Mouse (Mus musculus): ENCODE data around the gene Klhdc4. TPM values are rescaled to one million over a fixed set of nuclear protein-coding genes. Genes with fewer than 3 reads are reported as not detected.

The Klhdc4 gene
- total RNA-seq, 2 experiments from 2014 or later = 28.8 to 32.1 TPM

DNA sequence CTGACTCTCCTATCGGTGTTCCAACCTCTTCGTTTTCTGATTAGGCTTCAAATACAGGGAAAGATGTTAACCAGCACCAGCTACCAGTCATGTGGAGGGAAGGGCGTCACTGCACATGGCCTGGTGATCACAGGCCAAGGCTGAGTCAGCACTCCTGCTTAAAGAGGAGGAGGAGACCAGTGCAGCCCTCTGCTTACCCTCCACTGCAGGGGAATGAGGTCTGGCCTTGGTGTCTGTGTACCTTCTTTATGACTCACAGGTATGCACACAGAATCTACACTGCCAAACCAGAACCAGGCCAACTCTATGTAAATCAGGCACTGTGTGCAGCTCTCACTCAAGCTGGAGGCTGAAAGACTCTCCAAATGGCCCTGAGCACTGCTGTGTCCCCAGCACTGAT is 17.9 kb downstream of the Klhdc4 start:
- DNase-seq (ENCODE audit: low spot score in 2 of 2) = no peak

DNA sequence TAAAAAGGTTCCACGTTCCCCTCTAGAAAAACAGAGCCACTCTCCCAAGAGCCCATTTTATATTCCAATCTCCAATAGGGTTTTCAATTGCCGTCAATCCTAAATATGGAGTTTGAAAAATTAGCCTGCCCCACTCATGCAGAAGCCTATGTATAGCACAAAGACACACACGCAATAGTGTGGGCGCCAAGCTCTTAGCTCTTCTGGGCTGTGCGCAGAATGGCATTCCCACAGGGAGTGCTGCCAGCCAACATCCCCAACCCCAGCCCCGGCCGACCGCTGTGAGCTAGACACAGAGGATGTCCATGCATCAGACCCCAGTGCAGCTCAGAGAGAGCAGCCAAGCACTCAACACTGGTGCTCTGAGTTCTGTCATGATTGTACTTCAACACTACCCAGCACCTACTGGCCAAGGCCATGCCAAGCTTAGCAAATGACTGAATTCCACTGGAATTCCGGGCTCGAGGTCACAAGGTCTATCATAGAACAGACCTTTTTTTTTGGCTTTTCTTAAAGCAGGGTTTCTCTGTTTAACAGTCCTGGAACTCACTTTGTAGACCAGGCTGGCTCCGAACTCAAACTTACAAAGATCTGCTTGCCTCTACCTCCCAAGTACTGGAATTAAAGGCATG is 19.7 kb downstream of the Klhdc4 start:
- no peak for DNase-seq (ENCODE audit: low spot score in 2 of 2)

DNA sequence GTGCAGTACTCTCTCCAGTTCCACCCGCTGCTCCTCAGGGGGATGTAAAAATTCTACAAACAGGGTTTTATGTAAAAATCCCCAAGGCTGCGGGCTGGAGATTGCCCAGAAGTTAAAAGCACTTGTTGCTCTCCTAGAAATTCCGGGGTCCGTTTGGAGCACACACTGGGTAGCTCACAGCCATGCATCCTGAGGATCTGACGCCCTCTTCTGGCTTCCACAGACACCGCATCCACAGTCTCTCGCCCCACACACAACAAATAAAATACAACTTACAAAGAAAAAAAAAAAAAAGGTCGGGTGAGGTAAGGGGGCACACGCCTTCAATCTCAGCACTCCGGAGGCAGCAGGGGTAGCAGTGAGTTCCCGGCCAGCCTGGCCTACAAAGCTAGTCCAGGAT is 21.3 kb downstream of the Klhdc4 start:
- DNase-seq (ENCODE audit: low spot score in 2 of 2) = no peak

DNA sequence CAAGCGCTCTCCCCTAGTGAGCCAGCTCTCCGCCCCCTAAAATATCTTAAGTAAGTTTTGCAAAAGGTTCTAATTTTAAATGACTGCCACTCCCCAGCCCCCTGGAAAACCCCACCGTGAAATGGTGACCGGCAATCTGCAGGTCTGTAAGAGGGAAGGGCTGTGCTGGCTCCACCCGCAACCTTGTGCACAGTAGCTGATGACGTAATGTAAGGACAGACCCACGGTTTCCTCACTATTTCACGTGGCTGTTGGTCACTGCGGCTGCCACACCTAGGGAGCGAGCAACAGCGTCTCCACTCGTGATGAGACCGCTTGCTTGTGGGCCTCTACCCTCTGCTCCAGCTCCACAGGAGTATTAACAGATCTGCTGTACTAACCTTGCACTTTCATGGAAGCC is 23.2 kb downstream of the Klhdc4 start:
- DNase-seq (ENCODE audit: low spot score in 2 of 2) = no peak

DNA sequence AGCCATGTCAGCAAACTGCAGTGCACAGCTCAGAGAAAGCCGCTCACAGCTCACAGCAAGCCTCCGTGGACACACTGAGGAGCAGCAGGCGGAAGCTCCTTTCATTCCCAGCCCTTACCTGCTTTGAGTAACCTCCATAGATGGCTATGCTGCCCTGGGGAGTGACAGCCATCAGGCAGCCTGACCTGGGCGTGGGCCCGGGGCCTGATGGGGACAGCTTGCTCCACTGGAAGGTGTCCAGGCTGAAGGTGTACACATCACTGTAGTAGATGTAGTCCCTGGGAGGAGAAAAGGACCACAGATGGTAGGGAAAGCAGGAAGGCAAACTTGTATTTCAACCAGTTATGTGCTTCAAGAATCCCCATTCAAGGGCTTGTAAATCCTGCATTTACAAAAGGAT is 24.5 kb downstream of the Klhdc4 start:
- no peak for DNase-seq (ENCODE audit: low spot score in 2 of 2)

DNA sequence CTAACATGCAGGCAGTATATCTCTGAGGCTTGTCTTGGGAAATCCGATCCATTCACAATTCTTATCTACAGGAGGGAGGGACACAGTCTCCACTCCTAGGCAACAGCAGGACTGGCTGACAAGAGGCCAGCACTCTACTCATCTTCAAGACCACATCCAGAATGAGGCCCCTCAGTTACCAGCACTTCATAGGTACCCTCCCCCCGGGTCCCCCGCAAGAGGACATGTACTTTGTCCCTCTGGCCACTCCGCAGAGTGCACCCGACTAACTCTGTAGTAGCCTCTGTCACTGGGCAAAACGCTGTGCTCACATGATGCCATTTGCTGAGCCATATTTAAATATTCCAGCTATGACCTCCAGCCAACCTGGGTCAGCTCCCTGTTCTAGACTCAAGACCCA is 31.0 kb downstream of the Klhdc4 start:
- DNase-seq (ENCODE audit: low spot score in 2 of 2) = no peak

DNA sequence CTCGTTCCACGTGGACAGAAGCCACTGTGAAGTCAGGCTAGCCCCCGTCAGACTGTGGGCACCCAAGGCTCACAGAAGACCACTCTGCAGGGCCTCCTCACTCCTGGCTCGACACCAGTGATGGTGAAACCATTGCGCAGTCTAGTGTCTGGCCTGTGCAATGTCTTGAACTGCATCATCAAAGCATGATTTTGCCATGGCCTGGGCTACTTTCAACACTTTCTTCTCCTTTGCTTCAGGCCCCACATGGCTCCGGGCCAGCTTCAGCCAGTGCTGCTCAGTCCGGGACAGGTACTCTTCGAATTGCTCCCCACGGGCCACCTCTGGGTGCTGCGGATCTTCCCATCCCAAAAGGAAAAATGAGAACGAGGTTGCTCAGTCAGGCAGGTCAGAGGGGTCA is 33.0 kb downstream of the Klhdc4 start:
- DNase-seq (ENCODE audit: low spot score in 2 of 2) = no peak

DNA sequence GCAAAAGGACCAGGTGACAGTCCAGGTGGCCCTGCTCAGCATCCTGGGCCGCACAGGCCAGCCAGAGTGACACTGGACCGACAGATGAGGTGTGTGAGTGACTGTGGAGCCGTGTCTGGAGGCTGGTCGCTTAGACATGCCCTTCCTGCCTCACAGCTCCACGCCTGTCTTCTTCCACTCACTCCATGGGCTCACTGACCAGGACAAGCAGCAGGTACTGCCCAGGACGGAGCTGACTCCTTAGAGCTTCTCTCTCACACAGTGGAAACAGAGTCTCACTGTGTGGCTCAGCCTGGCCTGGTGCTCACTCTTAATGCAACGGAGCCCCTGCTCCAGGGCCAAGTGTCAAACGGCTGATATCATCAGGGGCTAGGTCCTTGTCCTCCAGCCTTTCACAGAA is 33.9 kb downstream of the Klhdc4 start:
- DNase-seq (ENCODE audit: low spot score in 2 of 2) = no peak

DNA sequence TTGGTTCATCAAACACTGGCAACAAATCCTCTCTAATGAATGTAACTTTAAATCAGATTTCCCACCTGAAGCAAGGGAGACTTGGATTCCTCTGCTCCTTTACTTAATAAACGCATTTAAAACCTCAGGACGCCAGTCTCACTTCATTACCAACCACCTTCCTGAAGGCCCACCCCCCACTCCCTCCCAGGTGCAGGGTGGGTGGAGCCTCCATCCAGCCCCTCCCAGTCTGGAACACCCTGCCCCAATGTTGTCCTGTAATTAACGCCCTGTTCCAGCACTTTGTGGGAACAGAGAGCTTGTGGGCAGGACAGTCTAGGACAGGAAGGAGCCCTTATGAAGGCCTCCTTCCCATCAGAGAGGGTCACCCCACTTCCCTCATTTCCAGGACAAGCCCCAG is 35.2 kb downstream of the Klhdc4 start:
- no peak for DNase-seq (ENCODE audit: low spot score in 2 of 2)

DNA sequence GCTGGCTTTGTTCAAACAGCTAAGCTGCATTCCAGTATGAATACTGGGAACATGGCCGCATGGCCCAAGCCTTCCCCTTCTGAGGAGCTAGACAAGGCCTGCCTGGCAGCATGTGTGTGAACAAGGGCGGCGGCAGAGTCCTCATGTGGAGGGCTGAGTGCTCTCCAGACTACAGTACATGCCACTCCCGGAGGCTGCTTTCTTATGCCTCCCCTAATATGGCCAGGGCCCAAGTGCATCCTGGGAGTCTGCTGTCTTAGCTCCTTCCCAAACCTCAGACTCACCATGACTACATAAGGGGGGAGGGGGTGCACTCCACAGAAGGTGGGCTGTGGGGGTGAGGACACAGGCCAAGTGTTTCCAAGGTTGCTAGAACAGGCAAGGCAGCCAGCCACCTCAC is 36.7 kb downstream of the Klhdc4 start:
- DNase-seq (ENCODE audit: low spot score in 2 of 2) = no peak

DNA sequence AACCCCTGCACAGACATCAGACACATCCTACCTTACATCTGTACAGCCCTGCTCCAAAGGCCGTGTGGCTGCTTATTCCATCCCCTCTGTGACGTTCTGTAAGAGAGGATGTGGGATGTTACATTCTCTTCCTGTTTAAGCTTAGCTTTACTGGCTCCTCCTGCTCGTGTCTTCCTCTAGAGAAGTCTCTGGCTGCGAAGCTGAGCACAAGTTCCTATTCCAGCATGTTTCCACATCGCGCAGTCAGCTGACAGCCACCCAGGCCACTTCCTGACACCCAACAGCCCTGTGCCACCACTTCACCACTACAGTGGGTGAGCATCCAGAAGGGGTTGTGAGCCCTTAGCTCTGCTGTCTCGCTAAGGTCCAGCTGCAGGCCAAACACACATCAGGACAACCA is 37.2 kb downstream of the Klhdc4 start:
- no peak for DNase-seq (ENCODE audit: low spot score in 2 of 2)

DNA sequence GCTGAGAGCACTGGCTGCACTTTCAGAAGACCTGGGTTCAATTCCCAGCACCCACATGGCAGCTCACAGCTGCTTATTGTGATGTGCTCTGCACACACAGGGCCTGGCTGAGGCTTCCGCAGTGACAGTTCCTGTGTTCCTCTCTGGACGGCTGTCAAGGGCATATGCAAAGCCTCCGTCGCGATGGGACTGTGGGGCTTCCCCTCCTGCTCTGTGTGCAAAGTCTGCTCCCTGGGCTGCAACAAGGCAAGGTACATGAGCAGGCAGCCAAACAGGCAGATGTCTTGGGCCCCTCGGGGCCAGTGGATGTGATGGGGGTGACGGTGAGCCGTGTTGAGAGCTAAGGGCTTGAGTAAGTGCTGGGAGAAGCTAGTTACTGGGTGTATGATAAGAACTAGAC is 40.6 kb downstream of the Klhdc4 start:
- no peak for DNase-seq (ENCODE audit: low spot score in 2 of 2)

DNA sequence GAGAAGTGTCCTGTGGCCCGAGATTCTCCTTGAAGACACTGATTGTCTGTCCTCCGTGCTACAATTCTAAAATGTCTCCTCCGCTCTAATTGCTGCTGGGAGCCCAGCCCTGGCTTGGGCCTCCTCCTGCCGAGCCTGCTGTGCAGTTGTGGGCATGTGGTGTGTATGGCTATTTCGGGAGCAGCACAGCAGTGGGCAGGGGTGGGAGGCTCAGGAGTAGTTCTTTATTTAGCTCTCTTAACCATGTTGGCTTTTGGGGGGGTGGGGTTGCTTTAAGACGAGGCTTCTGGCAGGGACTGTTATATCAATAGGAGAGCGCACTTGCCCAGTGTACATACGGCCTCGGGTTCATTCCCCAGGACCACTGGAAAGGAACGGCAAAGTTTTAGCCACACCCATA is 42.8 kb downstream of the Klhdc4 start:
- DNase-seq (ENCODE audit: low spot score in 2 of 2) = no peak

DNA sequence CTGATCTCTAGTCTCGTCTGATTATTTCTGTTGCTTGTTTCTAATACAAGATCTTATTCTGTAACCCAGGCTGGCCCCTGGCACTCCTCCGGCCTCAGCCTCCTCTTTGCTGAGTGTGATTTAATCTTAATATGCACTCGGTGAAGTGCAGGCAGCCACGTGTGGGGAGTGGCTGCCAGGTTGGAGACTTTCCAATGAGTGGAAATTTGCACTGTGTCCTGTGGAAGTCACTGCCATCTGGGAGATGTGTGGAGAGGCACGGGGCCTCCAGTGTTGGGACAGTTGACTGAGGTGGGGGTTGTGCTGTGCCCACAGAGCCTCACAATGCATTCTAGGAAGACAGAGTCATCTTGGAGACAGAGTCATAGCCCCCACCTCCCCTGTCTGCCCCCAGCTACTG is 46.9 kb downstream of the Klhdc4 start:
- DNase-seq (ENCODE audit: low spot score in 2 of 2) = no peak

DNA sequence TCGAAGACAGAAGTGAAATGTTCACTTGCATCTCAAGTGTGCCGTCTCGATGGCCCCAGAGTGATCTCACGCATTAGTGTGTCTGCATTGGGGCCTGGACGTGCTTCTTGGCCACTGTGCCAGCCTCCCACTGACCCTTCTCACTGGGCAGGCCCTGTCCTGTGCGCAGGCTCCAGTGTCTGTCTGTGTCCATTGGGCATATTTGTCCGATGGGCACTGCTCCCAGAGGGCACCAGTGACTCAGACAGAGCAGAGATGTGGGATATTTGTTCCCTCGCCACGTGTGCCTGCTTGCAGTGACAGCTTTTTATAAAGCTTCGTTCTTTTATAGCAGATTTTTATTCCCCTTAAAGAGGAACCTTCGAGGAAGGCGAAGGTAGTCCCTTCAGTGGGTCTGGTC is 55.5 kb downstream of the Klhdc4 start:
- DNase-seq (ENCODE audit: low spot score in 2 of 2) = no peak

DNA sequence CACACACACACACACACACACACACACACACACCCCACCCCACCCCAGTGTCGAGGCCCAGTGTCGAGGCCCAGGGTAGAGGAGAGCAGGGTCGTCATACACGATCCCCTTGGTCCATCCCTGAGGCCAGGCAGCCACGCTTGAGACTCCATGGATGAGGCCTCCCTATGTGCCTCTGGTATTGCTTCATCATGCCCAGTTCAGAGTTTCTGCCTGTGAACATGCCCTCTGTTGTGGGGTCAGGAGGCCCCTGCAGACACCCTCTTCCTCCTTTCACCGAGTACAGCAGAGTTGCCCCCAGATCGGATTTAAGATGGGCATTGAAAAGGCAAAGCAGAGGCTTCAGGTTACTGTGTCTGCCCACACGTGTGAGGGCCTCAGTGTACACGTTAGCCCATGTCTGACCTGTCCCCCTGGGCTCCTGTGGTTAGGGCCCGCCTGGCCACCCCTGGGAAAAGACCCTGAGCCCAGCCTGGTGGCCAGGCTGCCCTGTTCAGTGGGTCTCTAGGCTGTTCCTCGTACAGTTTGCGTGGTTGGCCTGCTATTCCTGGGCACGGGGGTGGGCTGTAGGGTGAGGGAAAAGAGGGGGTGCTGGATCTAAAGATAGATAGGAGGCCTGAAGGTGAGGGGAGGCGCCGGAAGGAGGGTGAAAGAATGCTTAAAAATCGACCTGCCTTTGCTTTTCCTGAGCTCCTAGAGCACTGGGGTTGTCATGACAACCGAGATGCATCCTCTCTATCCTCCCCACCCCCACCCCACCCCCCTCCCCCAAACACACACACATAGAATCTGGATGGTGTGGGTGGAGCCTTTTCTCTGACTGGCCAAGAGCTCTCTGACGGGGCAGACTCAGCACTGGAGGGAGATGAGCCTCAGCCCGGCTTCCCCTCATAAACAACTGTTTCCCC is 58.3 kb downstream of the Klhdc4 start:
- no peak for DNase-seq (ENCODE audit: low spot score in 2 of 2)

DNA sequence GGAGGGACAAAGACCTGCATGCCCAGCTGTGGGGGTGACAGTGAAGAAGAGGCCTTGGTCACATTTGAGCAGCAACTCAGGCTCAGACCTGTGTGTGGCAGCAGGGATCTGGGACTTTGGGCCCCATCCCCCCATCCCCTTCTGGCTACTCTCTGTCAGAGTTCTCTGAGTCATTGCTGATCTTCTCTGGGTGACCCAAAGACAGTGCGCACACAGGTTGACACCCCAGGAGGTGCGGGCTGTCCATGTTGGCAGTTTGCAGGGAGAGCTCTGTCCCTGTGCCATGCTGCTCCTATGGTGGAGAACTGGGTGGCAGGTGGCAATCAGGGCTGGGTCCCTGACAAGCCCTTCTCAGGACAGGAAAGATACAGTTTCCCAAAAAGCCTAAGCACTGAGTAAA is 59.7 kb downstream of the Klhdc4 start:
- DNase-seq (ENCODE audit: low spot score in 2 of 2) = no peak

DNA sequence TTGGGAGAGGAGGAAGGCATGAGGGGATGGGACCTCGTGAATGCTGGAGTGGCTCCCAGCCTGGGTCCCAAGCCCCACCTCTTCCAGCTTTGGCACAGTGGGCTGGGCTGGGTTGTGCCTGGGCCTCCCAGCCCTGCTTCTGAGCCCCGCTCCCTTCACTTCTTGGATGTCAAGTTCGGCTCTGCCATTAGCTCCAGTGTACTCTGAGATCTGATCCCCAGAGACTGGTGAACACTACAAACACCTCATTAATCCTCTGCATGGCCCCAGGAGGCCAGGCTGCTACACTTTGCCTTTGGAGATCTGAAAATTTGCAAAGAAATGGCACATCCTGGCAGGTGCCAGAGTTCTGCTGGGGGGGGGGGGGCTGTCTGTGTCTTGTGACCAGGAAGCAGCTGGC is 60.3 kb downstream of the Klhdc4 start:
- no peak for DNase-seq (ENCODE audit: low spot score in 2 of 2)

DNA sequence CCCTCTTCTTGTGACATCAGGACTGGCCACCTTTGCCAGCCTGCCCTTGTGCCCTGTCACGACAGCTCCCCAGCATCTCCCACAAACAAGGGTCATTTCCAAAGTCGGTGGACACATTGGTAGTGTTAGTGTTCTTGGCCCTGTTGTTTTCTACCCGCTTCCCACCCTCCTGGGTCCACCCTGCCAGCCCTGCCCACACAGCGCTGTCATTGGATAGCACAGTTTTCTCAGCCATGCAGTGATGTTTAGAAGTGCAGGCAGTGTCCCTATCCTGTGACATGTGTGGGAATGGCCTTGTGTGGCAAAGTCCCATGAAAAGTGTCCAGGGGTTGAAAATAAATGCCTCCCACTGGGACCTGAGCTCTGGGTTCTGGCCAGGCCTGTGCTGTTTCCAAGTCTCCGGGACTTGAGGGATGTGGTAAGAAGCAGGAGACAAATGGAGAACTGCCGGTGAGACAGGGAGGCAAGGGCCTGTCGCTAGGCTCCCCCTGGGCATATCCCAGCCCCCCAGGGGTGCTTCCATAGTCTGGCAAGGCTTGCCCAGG is 63.7 kb downstream of the Klhdc4 start:
- no peak for DNase-seq (ENCODE audit: low spot score in 2 of 2)

DNA sequence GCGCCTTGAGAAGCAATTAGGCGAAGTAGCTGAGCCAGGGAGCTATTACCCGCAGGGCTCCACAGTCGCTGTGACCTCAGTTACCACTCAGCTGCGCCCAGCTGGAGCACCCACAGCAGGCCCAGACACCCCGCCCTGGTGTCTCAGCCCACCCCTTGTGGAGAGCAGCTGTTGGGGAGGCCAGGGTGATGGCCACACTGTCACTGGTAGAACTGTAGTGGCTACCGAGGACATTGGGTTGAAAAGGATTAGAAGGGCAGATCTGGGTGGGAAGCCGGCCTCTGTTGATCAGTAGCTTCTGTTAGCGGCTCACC is 65.7 kb downstream of the Klhdc4 start:
- no peak for DNase-seq (ENCODE audit: low spot score in 2 of 2)

DNA sequence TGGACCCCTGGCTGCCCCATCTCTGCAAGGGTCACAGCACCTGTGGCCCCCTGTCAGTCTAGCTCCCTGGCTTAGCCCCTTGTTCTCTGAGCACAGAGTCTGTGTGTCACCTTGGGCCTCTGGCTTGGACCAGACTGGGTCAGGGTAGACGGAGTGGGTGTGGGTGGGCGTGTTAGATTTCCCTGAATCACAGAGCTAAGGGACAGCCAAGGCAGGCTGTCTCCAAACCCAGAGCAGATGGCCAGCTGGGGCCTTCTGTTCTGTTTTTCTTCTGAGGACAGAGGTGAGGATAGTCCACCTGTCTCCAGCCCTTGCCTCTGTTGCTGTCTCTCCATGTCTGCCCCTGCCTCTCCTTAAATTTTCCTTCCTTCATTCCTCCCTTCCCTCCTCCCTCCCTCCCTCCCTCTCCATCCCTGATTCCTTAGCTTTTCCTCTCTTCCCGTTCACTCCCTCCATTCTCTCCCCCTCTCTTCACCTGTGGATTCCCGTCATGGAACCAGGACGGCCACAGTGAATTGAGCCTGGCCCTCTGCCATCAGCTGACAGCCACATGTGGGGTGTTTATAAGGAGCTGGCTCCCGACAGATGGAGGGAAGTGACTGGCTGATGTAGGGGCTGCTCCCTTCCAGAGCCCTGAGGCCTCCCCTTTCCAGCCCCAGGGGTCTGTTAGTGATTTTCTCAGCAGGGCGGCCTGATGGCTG is 66.2 kb downstream of the Klhdc4 start:
- DNase-seq (ENCODE audit: low spot score in 2 of 2) = no peak

DNA sequence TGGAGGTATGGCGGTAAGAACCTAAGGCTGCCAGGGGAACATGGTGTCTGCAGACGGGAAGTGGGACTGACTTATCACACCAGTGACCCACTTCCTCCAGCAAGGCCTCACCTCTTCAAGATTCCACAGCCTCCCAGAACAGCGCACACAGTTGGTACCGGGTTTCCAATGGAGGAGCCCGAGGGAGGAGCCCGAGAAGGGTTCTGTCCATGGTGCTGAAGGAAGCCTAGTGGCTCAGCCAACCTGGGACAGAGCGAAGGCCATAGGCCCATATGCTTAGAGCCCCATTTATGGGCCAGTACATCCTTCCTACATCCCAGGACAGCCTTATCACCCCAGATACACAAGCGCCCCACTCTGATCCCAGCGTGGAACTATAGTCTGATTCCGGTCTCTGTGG is 67.9 kb downstream of the Klhdc4 start:
- no peak for DNase-seq (ENCODE audit: low spot score in 2 of 2)

Measured in layer of hippocampus, postnatal 10 days (tissue).